Mouse (Mus musculus) kidney, adult 2 months (tissue): ENCODE data around the gene Lmo7.

Source experiments
- CTCF ChIP-seq: fragments of 200-500 bp; conservative IDR thresholded peaks from 2 replicates; pipeline ENCODE4 v1.5.1; 2011; ENCODE audit warnings: low read depth, mild to moderate bottlenecking, control low read depth, low read length, moderate library complexity, mixed read lengths; ENCODE audit not compliant: insufficient read depth, insufficient read length
- POLR2A ChIP-seq: fragments of 200-500 bp; IDR thresholded peaks from one replicate; pipeline ENCODE4 v1.6.1; 2011; ENCODE audit warnings: low read depth, low read length, control low read depth

DNA sequence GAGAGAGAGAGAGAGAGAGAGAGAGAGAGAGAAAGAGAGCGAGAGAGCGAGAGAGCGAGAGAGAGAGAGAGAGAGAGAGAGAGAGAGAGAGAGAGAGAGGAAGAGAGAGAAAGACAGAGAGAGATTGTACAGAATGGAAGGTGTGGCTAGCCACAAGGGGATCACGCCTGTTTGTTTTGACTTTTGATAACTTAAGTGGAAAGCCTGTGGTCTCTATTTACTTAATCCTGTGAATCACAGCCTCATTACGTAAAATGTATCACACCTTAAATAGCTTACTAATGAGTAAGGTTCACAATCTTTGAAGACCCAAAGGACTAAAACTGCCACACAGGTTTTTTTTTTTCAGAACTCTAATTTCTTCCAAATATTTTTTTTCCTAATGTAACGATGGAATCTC lies 58.7 kb downstream of the Lmo7 start:
- no peak for TF ChIP-seq POLR2A
- TF ChIP-seq CTCF, result no peak
